Mouse (Mus musculus) embryo, embryonic 11 days (tissue): ENCODE measurements at regions not wholly inside any gene's neighbourhood (a gene's known extent, or its start where the extent isn't known, plus 50 kb on each side); places are given as distances from the start of the nearest gene placed in this dataset.
A peak's percentile ranks its signal among the peaks of the same experiment; 100 is the strongest.

Experiments used
- DNase-seq: peaks from one replicate; pipeline ENCODE4 v3.0.0-alpha.2; 2015

- DNase-seq: no peak
Observed at GRCm38 (mm10) chr13:85570886-85571527, 282.1 kb upstream of the Rasa1 start.

- no peak for DNase-seq
Observed at GRCm38 (mm10) chr13:85557821-85558220, 268.9 kb upstream of the Rasa1 start.

- peak; percentile 81 for DNase-seq
Observed at GRCm38 (mm10) chr13:85556101-85556853, 267.3 kb upstream of the Rasa1 start.

GRCm38 (mm10) chr13:85553072-85553471 lies 264.1 kb upstream of the Rasa1 start:
- no peak for DNase-seq

GRCm38 (mm10) chr13:85509671-85510070 lies 220.7 kb upstream of the Rasa1 start:
- DNase-seq: no peak

- DNase-seq: no peak
Observed at GRCm38 (mm10) chr13:85508552-85508951, 219.6 kb upstream of the Rasa1 start.

- DNase-seq: no peak
Observed at GRCm38 (mm10) chr13:85507374-85508101, 218.6 kb upstream of the Rasa1 start.

- DNase-seq: no peak
Observed at GRCm38 (mm10) chr13:85506875-85507274, 217.9 kb upstream of the Rasa1 start.

GRCm38 (mm10) chr13:85506030-85506429 lies 217.1 kb upstream of the Rasa1 start:
- no peak for DNase-seq

GRCm38 (mm10) chr13:85505046-85505445 lies 216.1 kb upstream of the Rasa1 start:
- no peak for DNase-seq

- peak; percentile 12 for DNase-seq
Observed at GRCm38 (mm10) chr13:85504001-85504400, 215.1 kb upstream of the Rasa1 start.

- DNase-seq: no peak
Observed at GRCm38 (mm10) chr13:85498696-85499095, 209.8 kb upstream of the Rasa1 start.

- DNase-seq: no peak
Observed at GRCm38 (mm10) chr13:85484790-85485189, 195.9 kb upstream of the Rasa1 start.

- no peak for DNase-seq
Observed at GRCm38 (mm10) chr13:85483348-85483747, 194.4 kb upstream of the Rasa1 start.

GRCm38 (mm10) chr13:85479405-85479804 lies 190.5 kb upstream of the Rasa1 start:
- no peak for DNase-seq

- DNase-seq: no peak
Observed at GRCm38 (mm10) chr13:85476274-85476846, 187.4 kb upstream of the Rasa1 start.

GRCm38 (mm10) chr13:85471340-85471739 lies 182.4 kb upstream of the Rasa1 start:
- DNase-seq: no peak

- no peak for DNase-seq
Observed at GRCm38 (mm10) chr13:85459387-85459786, 170.5 kb upstream of the Rasa1 start.

GRCm38 (mm10) chr13:85458611-85459010 lies 169.7 kb upstream of the Rasa1 start:
- no peak for DNase-seq

GRCm38 (mm10) chr13:85439581-85439980 lies 150.7 kb upstream of the Rasa1 start:
- DNase-seq: no peak

- DNase-seq: no peak
Observed at GRCm38 (mm10) chr13:85437875-85438274, 148.9 kb upstream of the Rasa1 start.

- DNase-seq: no peak
Observed at GRCm38 (mm10) chr13:85437009-85437408, 148.1 kb upstream of the Rasa1 start.

- DNase-seq: no peak
Observed at GRCm38 (mm10) chr13:85436254-85436653, 147.3 kb upstream of the Rasa1 start.
